Mouse (Mus musculus) regulatory T cell (primary cell): ENCODE results near the gene Myo1f.

Source experiments
- in situ Hi-C: fragments of 300-600 bp; cut with MboI, MseI; formaldehyde crosslinking; loops from one replicate; pipeline ENCODE4 v1.15.1; 2025; ENCODE audit warnings: high pct_unique_total_duplicates

The Myo1f gene

DNA sequence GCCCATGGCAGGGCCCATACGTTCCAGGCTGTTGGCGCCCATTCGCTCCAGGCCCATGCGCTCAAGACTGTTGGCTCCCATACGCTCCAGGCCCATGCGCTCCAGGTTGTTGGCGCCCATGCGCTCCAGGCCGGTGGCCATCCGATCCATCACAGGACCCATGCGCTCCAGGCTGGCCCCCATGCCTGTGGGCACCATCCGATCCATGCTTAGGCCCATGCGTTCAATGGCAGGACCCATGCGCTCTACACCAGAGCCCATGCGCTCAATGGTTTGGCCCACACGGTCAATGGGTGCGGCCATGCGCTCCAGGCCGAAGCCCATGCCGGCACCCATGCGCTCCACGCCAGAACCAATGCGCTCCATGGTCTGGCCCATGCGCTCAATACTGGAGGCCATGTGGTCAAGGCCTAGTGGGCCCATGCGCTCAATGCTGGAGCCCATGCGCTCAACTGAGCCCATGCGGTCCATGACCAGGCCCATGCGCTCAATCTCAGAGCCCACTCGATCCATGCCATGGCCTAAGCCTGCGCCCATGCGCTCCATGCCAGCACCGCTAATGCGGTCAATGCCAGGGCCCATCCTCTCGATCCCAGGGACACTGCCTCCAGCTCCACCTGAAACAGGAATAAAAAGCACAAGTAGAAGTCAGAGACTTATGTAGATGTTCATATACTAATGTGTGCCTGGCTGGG lies 94.4 kb downstream of the Myo1f start:
- in situ Hi-C loops: no loop called here
